Mouse (Mus musculus) stomach, embryonic 15.5 days (tissue): ENCODE results near the gene Slc9a9. TPM values are rescaled to one million over a fixed set of nuclear protein-coding genes. Genes with fewer than 3 reads are reported as not detected.

Experiments used
- ATAC-seq: fragments of 200-750 bp; cut with Nextera tagmentation; 2 replicates; pipeline ENCODE4 v1.8.0; 2017; ENCODE audit warnings: low read depth, moderate number of reproducible peaks, moderate TSS enrichment; ENCODE audit not compliant: insufficient read depth, low FRiP score
- H3K27ac ChIP-seq: fragments of 300-500 bp; sonication (generic); 2 replicates; pipeline ENCODE4 v1.5.1; 2015; ENCODE audit warnings: mild to moderate bottlenecking, inconsistent platforms
- H3K27me3 ChIP-seq: fragments of 300-500 bp; sonication (generic); replicated peaks from 2 replicates; pipeline ENCODE4 v1.6.1; 2015; ENCODE audit warnings: inconsistent platforms
- H3K36me3 ChIP-seq: fragments of 300-500 bp; sonication (generic); 2 replicates; pipeline ENCODE4 v1.6.1; 2015; ENCODE audit warnings: inconsistent platforms
- H3K4me1 ChIP-seq: fragments of 300-500 bp; sonication (generic); 2 replicates; pipeline ENCODE4 v1.6.1; 2015; ENCODE audit warnings: inconsistent platforms
- H3K4me2 ChIP-seq: fragments of 300-500 bp; sonication (generic); 2 replicates; pipeline ENCODE4 v1.6.1; 2015; ENCODE audit warnings: mild to moderate bottlenecking, inconsistent platforms
- H3K4me3 ChIP-seq: fragments of 300-500 bp; sonication (generic); replicated peaks from 2 replicates; pipeline ENCODE4 v1.5.1; 2015; ENCODE audit warnings: inconsistent platforms
- H3K9ac ChIP-seq: fragments of 300-500 bp; sonication (generic); 2 replicates; pipeline ENCODE4 v1.6.1; 2015; ENCODE audit warnings: inconsistent platforms
- H3K9me3 ChIP-seq: fragments of 300-500 bp; sonication (generic); 2 replicates; pipeline ENCODE4 v1.6.1; 2016; ENCODE audit warnings: inconsistent platforms
- WGBS: fragments of 180-500 bp; shearing (Covaris S2); methylation state at CpG from one replicate; pipeline ENCODE4 v1.1.7; 2015; 5-methylcytosine and 5-hydroxymethylcytosine counted together
- polyA plus RNA-seq: library from polyadenylated mRNA; unstranded; fragments of >200 nt; fragmentation: Nextera tagmentation; extraction: Ambion mirVana; gene quantifications from 2 replicates; pipeline ENCODE4 v1.2.1, GENCODE M21; 2015

The Slc9a9 gene
- polyA plus RNA-seq, 1 experiment from 2014 or later: 3.9 TPM

DNA sequence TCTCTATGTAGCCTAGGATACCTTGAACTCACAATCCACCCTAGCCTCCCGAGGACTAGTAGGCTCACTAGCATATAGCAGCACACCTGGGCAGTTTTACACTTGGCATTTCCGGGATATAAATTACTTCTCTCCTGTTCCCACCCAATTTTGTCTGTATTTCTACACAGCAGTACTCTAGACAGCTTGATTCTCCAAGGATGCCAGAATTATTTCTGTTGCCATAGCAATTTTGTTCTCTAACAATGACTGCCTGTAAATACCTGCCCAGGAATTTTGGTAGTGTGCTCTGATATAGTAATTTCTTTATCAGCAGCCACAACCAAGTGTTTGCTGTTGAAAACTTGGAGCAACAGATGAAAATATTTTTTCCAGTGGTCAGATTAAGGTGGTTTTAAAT, 16.7 kb downstream of the Slc9a9 start:
- Histone ChIP-seq H3K4me3 (no peak overlapping the region), H3K4me1 (peaks cover 5% of the 10 kb centered on the region; the same call in 1 of the 2 replicates), H3K9me3 (no peaks in the 10 kb centered on the region), H3K27ac (no peak overlapping the region), H3K36me3 (no peaks in the 10 kb centered on the region), H3K27me3 (no peaks in the 10 kb centered on the region), H3K9ac (no peak overlapping the region), H3K4me2 (no peak overlapping the region)
- WGBS: 66% methylated on average over 2 of the region's 2 CpGs
- no peak for ATAC-seq

DNA sequence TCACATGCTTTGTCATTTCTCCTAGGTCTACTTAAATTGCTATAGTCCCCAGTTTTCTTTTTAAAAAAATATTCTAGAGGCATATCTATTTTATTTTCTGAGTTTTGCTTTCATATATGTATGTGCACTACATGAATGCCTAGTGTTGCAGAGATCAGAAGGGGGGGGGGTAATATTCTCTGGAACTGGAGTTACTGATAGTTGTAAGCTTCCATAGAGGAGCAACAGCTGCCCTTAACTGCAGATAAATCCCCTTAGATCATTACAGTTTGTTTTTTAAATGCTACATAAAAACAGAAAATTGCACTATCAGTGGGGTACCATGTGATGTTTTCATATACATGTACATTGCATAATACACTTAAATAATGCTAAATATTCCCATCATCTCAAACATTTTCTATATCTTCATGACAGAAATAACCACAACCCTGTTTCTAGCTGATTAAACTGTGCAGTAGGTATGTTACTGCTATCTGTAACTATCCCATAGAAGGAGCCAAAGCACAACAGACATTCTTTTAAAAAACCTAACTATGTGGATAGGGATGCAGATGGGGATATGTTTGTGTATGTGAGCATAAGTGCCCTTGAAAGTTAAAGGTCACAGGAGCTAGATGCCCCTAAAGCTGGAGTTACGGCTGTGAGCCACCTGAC, 17.6 kb downstream of the Slc9a9 start:
- no peak overlapping the region for H3K9ac ChIP-seq
- no peaks in the 10 kb centered on the region for H3K9me3 ChIP-seq
- H3K4me1 ChIP-seq: peaks cover 12% of the 10 kb centered on the region; the same call in 1 of the 2 replicates
- H3K4me2 ChIP-seq: no peak overlapping the region
- no peak overlapping the region for H3K27ac ChIP-seq
- H3K4me3 ChIP-seq: no peak overlapping the region
- WGBS: 86% methylated on average over 1 of the region's 1 CpGs
- no peak for ATAC-seq
- no peaks in the 10 kb centered on the region for H3K27me3 ChIP-seq
- H3K36me3 ChIP-seq: no peaks in the 10 kb centered on the region

DNA sequence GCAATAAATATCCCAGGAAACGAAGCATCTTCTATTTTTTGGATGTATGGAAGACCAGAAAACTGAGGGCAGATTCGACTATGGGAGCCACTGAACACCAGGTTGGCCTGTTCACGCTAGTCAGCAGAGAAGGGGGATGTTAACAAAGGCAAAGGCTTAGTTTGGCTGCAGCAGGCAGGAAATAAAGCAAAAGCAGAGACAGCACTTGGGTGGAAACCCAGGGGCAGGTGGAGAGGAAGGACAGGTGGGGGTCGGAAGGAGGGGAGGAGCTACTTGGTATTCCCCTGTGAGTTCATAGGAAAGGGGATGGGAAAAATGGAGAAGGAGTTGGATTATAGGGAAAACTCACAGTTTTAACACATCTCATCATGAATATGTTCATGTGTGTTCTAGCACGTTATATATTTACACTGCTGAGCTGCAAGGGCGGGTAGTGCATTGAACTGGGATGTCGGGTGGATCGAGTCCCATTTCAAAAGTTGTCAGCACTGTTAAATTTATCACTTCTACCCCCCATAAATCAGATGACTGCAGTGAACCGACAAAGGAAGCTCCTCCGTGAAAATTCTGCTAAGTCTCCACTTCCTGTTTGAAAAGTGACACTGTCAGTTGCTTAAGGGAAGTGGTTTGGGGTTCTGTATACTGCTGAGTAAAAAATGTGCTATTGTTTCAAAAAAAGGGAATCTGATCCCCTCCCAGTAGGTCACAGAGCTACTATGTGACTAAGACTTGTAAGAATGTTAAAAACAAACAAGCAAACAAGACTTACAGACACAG, 21.8 kb downstream of the Slc9a9 start:
- Histone ChIP-seq H3K27me3 (no peaks in the 10 kb centered on the region), H3K36me3 (no peaks in the 10 kb centered on the region), H3K27ac (peak overlapping the region; percentile 61; the same call in 1 of the 2 replicates), H3K4me3 (no peak overlapping the region), H3K4me1 (peaks cover 13% of the 10 kb centered on the region; the same call in 1 of the 2 replicates), H3K9me3 (no peaks in the 10 kb centered on the region), H3K9ac (no peak overlapping the region), H3K4me2 (no peak overlapping the region)
- 27% methylated on average over 10 of the region's 10 CpGs for WGBS
- ATAC-seq: no peak

- Histone ChIP-seq H3K4me2 (no peak overlapping the region), H3K36me3 (no peaks in the 10 kb centered on the region), H3K9ac (no peak overlapping the region), H3K27ac (peak overlapping the region; percentile 61), H3K4me3 (no peak overlapping the region), H3K4me1 (peaks cover 13% of the 10 kb centered on the region; the same call in 1 of the 2 replicates), H3K27me3 (no peaks in the 10 kb centered on the region), H3K9me3 (no peaks in the 10 kb centered on the region)
- ATAC-seq: no peak
- 9% methylated on average over 7 of the region's 7 CpGs for WGBS
Measured at GRCm38 (mm10) chr9:94692122-94692521, 22.4 kb downstream of the Slc9a9 start.

- Histone ChIP-seq H3K4me2 (no peak overlapping the region), H3K9me3 (no peaks in the 10 kb centered on the region), H3K27ac (no peak overlapping the region), H3K4me1 (peaks cover 13% of the 10 kb centered on the region; the same call in 1 of the 2 replicates), H3K27me3 (no peaks in the 10 kb centered on the region), H3K4me3 (no peak overlapping the region), H3K9ac (no peak overlapping the region), H3K36me3 (no peaks in the 10 kb centered on the region)
- ATAC-seq: no peak
- 81% methylated on average over 4 of the region's 4 CpGs for WGBS
Measured at GRCm38 (mm10) chr9:94694243-94694642, 24.5 kb downstream of the Slc9a9 start.

DNA sequence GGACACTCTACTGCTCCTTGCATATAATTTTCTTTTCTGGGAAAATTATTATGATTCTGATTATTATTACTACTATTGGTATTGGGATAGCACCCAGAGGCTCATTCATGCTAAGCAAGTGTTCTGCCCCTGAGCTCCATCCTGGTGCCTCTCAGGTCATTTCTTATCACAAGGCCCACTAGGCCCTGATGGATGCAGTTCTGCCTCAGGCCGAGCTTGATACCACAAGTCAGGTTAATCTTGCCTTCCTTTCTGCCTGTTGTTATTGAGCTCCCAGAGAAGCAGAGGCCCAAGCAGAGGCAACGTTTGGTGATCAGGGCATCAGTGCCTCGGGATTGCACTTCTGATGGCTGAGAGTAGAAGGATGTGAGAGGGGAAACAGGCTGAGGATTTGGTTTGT, 25.3 kb downstream of the Slc9a9 start:
- no peak overlapping the region for H3K4me3 ChIP-seq
- H3K36me3 ChIP-seq: no peaks in the 10 kb centered on the region
- 57% methylated on average over 3 of the region's 3 CpGs for WGBS
- H3K27me3 ChIP-seq: no peaks in the 10 kb centered on the region
- no peak for ATAC-seq
- no peaks in the 10 kb centered on the region for H3K9me3 ChIP-seq
- H3K27ac ChIP-seq: no peak overlapping the region
- H3K4me1 ChIP-seq: peaks cover 13% of the 10 kb centered on the region; the same call in 1 of the 2 replicates
- H3K9ac ChIP-seq: no peak overlapping the region
- no peak overlapping the region for H3K4me2 ChIP-seq

- no peak overlapping the region for H3K27ac ChIP-seq
- no peaks in the 10 kb centered on the region for H3K36me3 ChIP-seq
- H3K9ac ChIP-seq: no peak overlapping the region
- H3K9me3 ChIP-seq: no peaks in the 10 kb centered on the region
- no peak overlapping the region for H3K4me3 ChIP-seq
- peak; percentile 81 for ATAC-seq
- peak overlapping the region; percentile 29; the same call in 1 of the 2 replicates for H3K4me2 ChIP-seq
- H3K4me1 ChIP-seq: peaks cover 6% of the 10 kb centered on the region; the same call in 1 of the 2 replicates
- WGBS: 36% methylated on average over 9 of the region's 9 CpGs
- no peaks in the 10 kb centered on the region for H3K27me3 ChIP-seq
Measured at GRCm38 (mm10) chr9:94696539-94697079, 26.9 kb downstream of the Slc9a9 start.

GRCm38 (mm10) chr9:94698175-94698574, 28.5 kb downstream of the Slc9a9 start:
- no peak overlapping the region for H3K4me3 ChIP-seq
- 63% methylated on average over 2 of the region's 2 CpGs for WGBS
- H3K4me1 ChIP-seq: no peaks in the 10 kb centered on the region
- no peaks in the 10 kb centered on the region for H3K9me3 ChIP-seq
- H3K36me3 ChIP-seq: no peaks in the 10 kb centered on the region
- ATAC-seq: no peak
- no peak overlapping the region for H3K27ac ChIP-seq
- no peak overlapping the region for H3K4me2 ChIP-seq
- H3K27me3 ChIP-seq: no peaks in the 10 kb centered on the region
- H3K9ac ChIP-seq: no peak overlapping the region

DNA sequence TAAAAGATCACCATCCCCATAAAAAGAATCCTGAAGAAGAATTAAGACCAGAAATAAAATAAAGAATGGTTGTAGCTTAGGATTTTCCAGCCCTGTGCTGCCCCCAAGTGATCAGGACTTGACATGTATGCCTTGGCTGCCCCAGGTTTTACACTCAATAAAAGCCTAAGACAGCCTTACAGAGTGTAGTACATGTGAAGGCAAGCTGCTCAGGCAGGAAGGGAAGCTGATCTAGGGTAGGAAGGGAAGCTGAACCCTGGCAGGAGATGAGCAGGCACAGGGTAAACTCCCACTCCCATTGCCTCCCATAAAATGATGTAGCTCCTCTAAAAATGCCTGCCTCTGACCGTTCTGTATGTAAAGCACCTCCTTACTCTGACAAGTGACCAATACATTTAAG, 30.8 kb downstream of the Slc9a9 start:
- no peaks in the 10 kb centered on the region for H3K36me3 ChIP-seq
- no peak overlapping the region for H3K4me2 ChIP-seq
- H3K9me3 ChIP-seq: no peaks in the 10 kb centered on the region
- no peak overlapping the region for H3K27ac ChIP-seq
- WGBS: 73% methylated on average over 1 of the region's 1 CpGs
- no peak for ATAC-seq
- H3K4me3 ChIP-seq: no peak overlapping the region
- no peak overlapping the region for H3K9ac ChIP-seq
- H3K27me3 ChIP-seq: no peaks in the 10 kb centered on the region
- H3K4me1 ChIP-seq: no peaks in the 10 kb centered on the region

DNA sequence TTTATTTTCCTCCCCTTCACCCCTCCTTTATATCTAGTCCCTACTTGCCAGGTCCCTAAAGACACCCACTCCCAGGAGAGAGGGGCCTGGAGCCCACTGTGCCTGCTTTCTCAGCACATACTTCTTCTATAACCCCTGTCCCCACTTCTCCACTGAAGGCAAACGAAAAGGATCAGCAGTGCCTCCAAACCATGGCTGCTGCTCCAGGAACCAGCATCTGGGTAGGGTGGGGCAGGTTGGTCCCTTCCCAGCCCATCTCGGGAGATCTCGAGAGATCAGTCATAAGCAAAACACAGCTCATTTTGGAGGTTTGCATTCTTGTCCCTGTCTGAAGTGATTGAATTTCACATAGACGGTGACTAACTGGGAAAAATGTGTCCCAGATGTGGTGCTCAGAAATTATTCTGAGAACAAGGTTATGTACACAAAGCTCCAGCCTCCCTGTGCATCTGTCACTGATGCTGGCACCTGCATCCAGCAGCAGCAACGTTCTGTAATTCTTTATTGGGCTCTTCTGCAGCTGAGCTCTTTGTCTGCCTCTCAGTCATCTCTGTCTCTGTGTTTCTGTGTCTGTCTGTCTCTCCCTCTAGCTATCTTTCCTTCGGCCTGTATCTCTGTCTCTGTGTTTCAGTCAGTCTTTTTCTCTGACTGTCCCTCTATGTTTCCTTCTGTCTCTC, 31.6 kb downstream of the Slc9a9 start:
- no peaks in the 10 kb centered on the region for H3K9me3 ChIP-seq
- no peak overlapping the region for H3K4me2 ChIP-seq
- H3K4me3 ChIP-seq: no peak overlapping the region
- H3K36me3 ChIP-seq: no peaks in the 10 kb centered on the region
- WGBS: 43% methylated on average over 6 of the region's 6 CpGs
- H3K27me3 ChIP-seq: no peaks in the 10 kb centered on the region
- no peaks in the 10 kb centered on the region for H3K4me1 ChIP-seq
- ATAC-seq: no peak
- no peak overlapping the region for H3K27ac ChIP-seq
- H3K9ac ChIP-seq: no peak overlapping the region

- Histone ChIP-seq H3K27ac (no peak overlapping the region), H3K4me1 (no peaks in the 10 kb centered on the region), H3K27me3 (no peaks in the 10 kb centered on the region), H3K4me3 (no peak overlapping the region), H3K4me2 (no peak overlapping the region), H3K9ac (no peak overlapping the region), H3K36me3 (no peaks in the 10 kb centered on the region), H3K9me3 (no peaks in the 10 kb centered on the region)
- ATAC-seq: no peak
- WGBS: 56% methylated on average over 10 of the region's 10 CpGs
Measured at GRCm38 (mm10) chr9:94701965-94702634, 32.4 kb downstream of the Slc9a9 start.
